Mouse (Mus musculus): ENCODE data around the gene Nudt13. TPM values are rescaled to one million over a fixed set of nuclear protein-coding genes. Genes with fewer than 3 reads are reported as not detected.
"Not testable (repeated sequence)": the region's sequence is repeated elsewhere in the genome, so short reads cannot be mapped to it uniquely, and the experiment has no call there.

Gene Nudt13
- polyA plus RNA-seq, 1 experiment from 2014 or later = 18.4 TPM

GRCm38 (mm10) chr14:20268421-20268820 lies 26.1 kb upstream of the Nudt13 start:
- Histone ChIP-seq H3K9me3 (ENCODE audit: control insufficient read depth, low read length) (no peaks in the 10 kb centered on the region), H3K36me3 (ENCODE audit: control insufficient read depth, insufficient read depth, low read length) (no peaks in the 10 kb centered on the region), H3K4me1 (ENCODE audit: control insufficient read depth, insufficient read depth, low read length) (no peaks in the 10 kb centered on the region), H3K4me2 (replicated peaks; ENCODE audit: low read depth, low read length) (no peak overlapping the region), H3K27me3 (ENCODE audit: control insufficient read depth, insufficient read depth, low read length) (no peaks in the 10 kb centered on the region), H3K4me3 (ENCODE audit: low read length) (no peak overlapping the region), H3K9ac (ENCODE audit: low read depth, low read length) (no peak overlapping the region), H3K27ac (ENCODE audit: low read depth, low read length) (no peak overlapping the region)
- ATAC-seq (ENCODE audit: low FRiP score, low TSS enrichment) = no peak
- 78% methylated on average over 6 of the region's 6 CpGs for WGBS

DNA sequence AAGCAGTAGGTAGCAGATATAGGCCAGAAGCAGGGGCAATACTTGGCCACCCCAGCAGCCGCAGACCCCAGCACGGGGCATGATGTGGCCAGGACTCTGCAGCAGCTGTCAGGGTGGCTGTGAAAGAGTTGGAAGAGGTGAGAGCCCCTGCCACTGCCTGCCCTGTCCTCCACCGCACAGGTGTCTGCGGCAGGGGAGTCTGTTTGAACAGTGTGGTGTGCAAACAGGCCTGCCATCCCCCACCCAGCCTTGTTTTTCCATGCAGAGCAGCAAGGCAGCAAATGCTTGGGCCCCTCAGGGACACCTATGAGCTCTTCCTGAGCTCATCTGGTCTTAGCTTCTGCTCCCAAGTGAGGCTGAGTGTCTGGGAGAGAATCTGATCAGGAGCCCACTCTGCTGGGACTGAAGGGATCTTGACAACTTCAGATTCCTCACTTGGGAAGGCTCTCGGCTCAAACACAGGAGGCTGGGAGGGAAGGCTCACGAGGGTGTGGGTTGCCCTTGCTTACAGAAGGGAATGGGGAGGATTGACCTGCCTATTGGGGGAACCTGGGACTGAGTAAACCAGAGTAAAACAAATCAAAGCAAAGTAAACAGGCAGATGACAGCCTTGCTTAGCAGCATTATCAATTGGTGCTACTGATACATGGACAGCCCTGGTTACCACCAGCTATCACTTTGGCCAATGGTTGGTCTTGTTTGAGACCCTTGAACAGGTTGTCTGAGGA lies 25.3 kb upstream of the Nudt13 start, which contains the start of gene Kcnk16:
Kcnk16 (minus strand) TSS at position 118 of the 728 bp plus-strand sequence.
- Histone ChIP-seq H3K4me2 (replicated peaks; ENCODE audit: low read depth, low read length) (no peak within 1 kb of the TSS), H3K9ac (ENCODE audit: low read depth, low read length) (no peak within 1 kb of the TSS), H3K36me3 (ENCODE audit: control insufficient read depth, insufficient read depth, low read length) (no peaks in the 10 kb centered on the region), H3K27me3 (ENCODE audit: control insufficient read depth, insufficient read depth, low read length) (no peaks in the 10 kb centered on the region), H3K4me1 (ENCODE audit: control insufficient read depth, insufficient read depth, low read length) (no peaks in the 10 kb centered on the region), H3K4me3 (ENCODE audit: low read length) (no peak within 1 kb of the TSS), H3K27ac (ENCODE audit: low read depth, low read length) (no peak within 1 kb of the TSS), H3K9me3 (ENCODE audit: control insufficient read depth, low read length) (no peaks in the 10 kb centered on the region)
- 62% methylated on average over 6 of the region's 6 CpGs for WGBS
- no peak for ATAC-seq (ENCODE audit: low FRiP score, low TSS enrichment)

- WGBS = 44% methylated on average over 4 of the region's 4 CpGs
- Histone ChIP-seq H3K4me1 (ENCODE audit: control insufficient read depth, insufficient read depth, low read length) (peaks cover 5% of the 10 kb centered on the region; the same call in 1 of the 2 replicates), H3K27me3 (ENCODE audit: control insufficient read depth, insufficient read depth, low read length) (no peaks in the 10 kb centered on the region), H3K9me3 (ENCODE audit: control insufficient read depth, low read length) (no peaks in the 10 kb centered on the region), H3K4me2 (replicated peaks; ENCODE audit: low read depth, low read length) (no peak overlapping the region), H3K4me3 (ENCODE audit: low read length) (no peak overlapping the region), H3K27ac (ENCODE audit: low read depth, low read length) (no peak overlapping the region), H3K9ac (ENCODE audit: low read depth, low read length) (no peak overlapping the region), H3K36me3 (ENCODE audit: control insufficient read depth, insufficient read depth, low read length) (no peaks in the 10 kb centered on the region)
- ATAC-seq (ENCODE audit: low FRiP score, low TSS enrichment) = no peak
Measured at GRCm38 (mm10) chr14:20291391-20291790, 3.1 kb upstream of the Nudt13 start.

DNA sequence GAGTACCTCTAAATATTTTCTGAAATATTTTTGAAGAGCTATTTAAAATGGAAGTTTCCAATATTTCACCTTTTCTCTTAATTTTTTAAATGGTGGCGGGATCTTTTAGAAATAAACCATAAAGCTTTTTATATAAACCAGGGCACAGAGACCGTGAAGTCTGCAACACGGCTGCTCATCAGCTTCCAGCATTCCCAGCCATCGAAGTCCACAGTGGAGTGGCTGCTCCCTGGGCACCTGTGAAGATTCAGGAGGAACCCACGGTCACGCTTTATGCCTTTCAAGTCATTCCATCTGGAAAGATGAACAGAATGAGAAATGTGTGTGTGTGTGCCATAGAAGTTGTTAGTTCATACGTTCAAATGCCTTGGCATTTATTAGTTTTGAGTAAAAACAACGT lies 450 bp downstream of the Nudt13 start:
- H3K36me3 ChIP-seq (ENCODE audit: control insufficient read depth, insufficient read depth, low read length) = no peaks in the 10 kb centered on the region
- no peaks in the 10 kb centered on the region for H3K9me3 ChIP-seq (ENCODE audit: control insufficient read depth, low read length)
- no peak for ATAC-seq (ENCODE audit: low FRiP score, low TSS enrichment)
- H3K4me2 ChIP-seq (replicated peaks; ENCODE audit: low read depth, low read length) = peak overlapping the region; percentile 50
- WGBS = 50% methylated on average over 8 of the region's 8 CpGs
- peak overlapping the region; percentile 56 for H3K9ac ChIP-seq (ENCODE audit: low read depth, low read length)
- H3K4me1 ChIP-seq (ENCODE audit: control insufficient read depth, insufficient read depth, low read length) = peaks cover 5% of the 10 kb centered on the region; the same call in 1 of the 2 replicates
- peak overlapping the region; percentile 49 for H3K4me3 ChIP-seq (ENCODE audit: low read length)
- H3K27me3 ChIP-seq (ENCODE audit: control insufficient read depth, insufficient read depth, low read length) = no peaks in the 10 kb centered on the region
- no peak overlapping the region for H3K27ac ChIP-seq (ENCODE audit: low read depth, low read length)

- no peak overlapping the region for H3K9ac ChIP-seq (ENCODE audit: low read depth, low read length)
- no peaks in the 10 kb centered on the region for H3K27me3 ChIP-seq (ENCODE audit: control insufficient read depth, insufficient read depth, low read length)
- 83% methylated on average over 3 of the region's 3 CpGs for WGBS
- H3K4me2 ChIP-seq (replicated peaks; ENCODE audit: low read depth, low read length) = no peak overlapping the region
- H3K4me1 ChIP-seq (ENCODE audit: control insufficient read depth, insufficient read depth, low read length) = peaks cover 5% of the 10 kb centered on the region; the same call in 1 of the 2 replicates
- no peaks in the 10 kb centered on the region for H3K36me3 ChIP-seq (ENCODE audit: control insufficient read depth, insufficient read depth, low read length)
- H3K4me3 ChIP-seq (ENCODE audit: low read length) = no peak overlapping the region
- no peaks in the 10 kb centered on the region for H3K9me3 ChIP-seq (ENCODE audit: control insufficient read depth, low read length)
- no peak for ATAC-seq (ENCODE audit: low FRiP score, low TSS enrichment)
- no peak overlapping the region for H3K27ac ChIP-seq (ENCODE audit: low read depth, low read length)
Measured at GRCm38 (mm10) chr14:20297616-20298015, 3.1 kb downstream of the Nudt13 start.

DNA sequence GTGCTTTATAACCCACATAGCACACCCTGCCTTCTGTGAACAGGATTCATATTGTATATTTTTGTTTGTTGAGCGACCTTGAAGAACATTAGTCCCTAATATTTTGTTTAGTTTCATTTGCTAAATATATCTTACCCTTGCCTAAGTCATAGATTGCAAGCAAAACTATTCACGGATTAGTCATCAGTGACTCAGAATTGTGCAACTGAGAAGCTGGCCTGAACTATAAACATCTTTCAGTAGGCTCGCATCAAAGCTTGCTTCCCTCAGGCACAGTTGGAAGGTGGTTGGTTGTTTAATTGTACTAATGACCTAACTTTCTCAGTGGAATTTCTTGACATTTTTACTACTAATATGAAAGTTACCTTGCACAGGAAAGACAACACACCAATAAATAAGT lies 3.6 kb downstream of the Nudt13 start:
- no peak overlapping the region for H3K4me2 ChIP-seq (replicated peaks; ENCODE audit: low read depth, low read length)
- H3K9ac ChIP-seq (ENCODE audit: low read depth, low read length) = no peak overlapping the region
- H3K27me3 ChIP-seq (ENCODE audit: control insufficient read depth, insufficient read depth, low read length) = no peaks in the 10 kb centered on the region
- H3K4me3 ChIP-seq (ENCODE audit: low read length) = no peak overlapping the region
- H3K4me1 ChIP-seq (ENCODE audit: control insufficient read depth, insufficient read depth, low read length) = peaks cover 5% of the 10 kb centered on the region; the same call in 1 of the 2 replicates
- H3K36me3 ChIP-seq (ENCODE audit: control insufficient read depth, insufficient read depth, low read length) = no peaks in the 10 kb centered on the region
- no peaks in the 10 kb centered on the region for H3K9me3 ChIP-seq (ENCODE audit: control insufficient read depth, low read length)
- whole genome bisulfite sequencing = 86% methylated on average over 3 of the region's 3 CpGs
- ATAC-seq (ENCODE audit: low FRiP score, low TSS enrichment) = no peak
- no peak overlapping the region for H3K27ac ChIP-seq (ENCODE audit: low read depth, low read length)

- 43% methylated on average over 2 of the region's 2 CpGs for WGBS
- peaks cover 14% of the 10 kb centered on the region for H3K36me3 ChIP-seq (ENCODE audit: control insufficient read depth, insufficient read depth, low read length)
- not testable (repeated sequence) for H3K27me3 ChIP-seq (ENCODE audit: control insufficient read depth, insufficient read depth, low read length); H3K4me1 ChIP-seq (ENCODE audit: control insufficient read depth, insufficient read depth, low read length); ATAC-seq (ENCODE audit: low FRiP score, low TSS enrichment); H3K4me2 ChIP-seq (replicated peaks; ENCODE audit: low read depth, low read length); H3K9ac ChIP-seq (ENCODE audit: low read depth, low read length); H3K9me3 ChIP-seq (ENCODE audit: control insufficient read depth, low read length); H3K27ac ChIP-seq (ENCODE audit: low read depth, low read length); H3K4me3 ChIP-seq (ENCODE audit: low read length)
Measured at GRCm38 (mm10) chr14:20305085-20305484, 10.6 kb downstream of the Nudt13 start.

GRCm38 (mm10) chr14:20315137-20315536 lies 20.6 kb downstream of the Nudt13 start:
- no peaks in the 10 kb centered on the region for H3K27me3 ChIP-seq (ENCODE audit: control insufficient read depth, insufficient read depth, low read length)
- no peaks in the 10 kb centered on the region for H3K9me3 ChIP-seq (ENCODE audit: control insufficient read depth, low read length)
- H3K4me3 ChIP-seq (ENCODE audit: low read length) = no peak overlapping the region
- H3K4me1 ChIP-seq (ENCODE audit: control insufficient read depth, insufficient read depth, low read length) = no peaks in the 10 kb centered on the region
- H3K36me3 ChIP-seq (ENCODE audit: control insufficient read depth, insufficient read depth, low read length) = peaks cover 26% of the 10 kb centered on the region
- H3K9ac ChIP-seq (ENCODE audit: low read depth, low read length) = no peak overlapping the region
- ATAC-seq (ENCODE audit: low FRiP score, low TSS enrichment) = no peak
- H3K4me2 ChIP-seq (replicated peaks; ENCODE audit: low read depth, low read length) = no peak overlapping the region
- WGBS = 41% methylated on average over 1 of the region's 1 CpGs
- H3K27ac ChIP-seq (ENCODE audit: low read depth, low read length) = no peak overlapping the region

GRCm38 (mm10) chr14:20319420-20319819 lies 24.9 kb downstream of the Nudt13 start:
- H3K36me3 ChIP-seq (ENCODE audit: control insufficient read depth, insufficient read depth, low read length) = peaks cover 42% of the 10 kb centered on the region
- no peak for ATAC-seq (ENCODE audit: low FRiP score, low TSS enrichment)
- H3K4me2 ChIP-seq (replicated peaks; ENCODE audit: low read depth, low read length) = no peak overlapping the region
- H3K9me3 ChIP-seq (ENCODE audit: control insufficient read depth, low read length) = no peaks in the 10 kb centered on the region
- H3K4me1 ChIP-seq (ENCODE audit: control insufficient read depth, insufficient read depth, low read length) = no peaks in the 10 kb centered on the region
- no peak overlapping the region for H3K4me3 ChIP-seq (ENCODE audit: low read length)
- no peak overlapping the region for H3K9ac ChIP-seq (ENCODE audit: low read depth, low read length)
- H3K27me3 ChIP-seq (ENCODE audit: control insufficient read depth, insufficient read depth, low read length) = no peaks in the 10 kb centered on the region
- WGBS = 82% methylated on average over 3 of the region's 3 CpGs
- no peak overlapping the region for H3K27ac ChIP-seq (ENCODE audit: low read depth, low read length)

Data from kidney, embryonic 14.5 days (tissue).